19 mouse cellular contexts compared by ENCODE assay signal in the genomic region with DNA sequence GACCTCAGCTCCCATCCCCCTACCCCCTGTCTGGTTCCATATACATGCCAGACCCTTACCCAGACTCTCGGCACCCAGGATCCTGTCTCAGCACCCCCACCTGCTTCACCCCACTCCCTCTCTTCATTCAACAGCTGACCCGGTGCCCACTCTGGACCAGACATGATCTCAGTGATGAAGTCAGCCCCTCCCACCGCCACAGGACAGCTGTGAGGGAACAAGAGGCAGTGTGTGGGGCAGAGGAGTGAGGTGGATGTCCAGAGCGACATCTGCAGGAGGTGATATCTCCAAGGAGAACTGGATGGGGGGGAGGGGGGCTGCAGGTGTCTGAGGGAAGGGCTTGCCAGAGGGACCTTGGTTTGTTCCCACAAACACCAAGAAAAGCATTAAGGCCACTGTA. TPM values are rescaled to one million over a fixed set of nuclear protein-coding genes. Genes with fewer than 3 reads are reported as not detected.
DNase-seq lines count a peak whose midpoint lies in the region; ATAC-seq and TF ChIP-seq lines count a peak whose summit lies in the region.
"Had no signal": no experiment of that assay in that cellular context is flagged by ENCODE, and none has a peak within 500 bp of the region (broad histone marks: within the 10 kb centered on the region; RNA-seq: fewer than 3 reads in every experiment).

No protein-coding gene starts in this region.

- no peak overlapping the region for H3K4me3 ChIP-seq in layer of hippocampus, adult 2 months
- no peak overlapping the region for H3K4me3 ChIP-seq in neural tube, embryonic 11.5 days (ENCODE audit: low read depth, low read length)
- H3K4me3 ChIP-seq in myocyte: no peak overlapping the region
- H3K4me3 ChIP-seq: embryonic facial prominence, embryonic 10.5 days; embryonic facial prominence, embryonic 12.5 days; forebrain, embryonic 13.5 days; forebrain, embryonic 15.5 days had no signal

- no peak overlapping the region for H3K9ac ChIP-seq in neural tube, embryonic 11.5 days (ENCODE audit: low read length)
- H3K9ac ChIP-seq: embryonic facial prominence, embryonic 12.5 days; forebrain, embryonic 13.5 days; forebrain, embryonic 15.5 days; forebrain, postnatal 0 days had no signal

- 88% methylated on average over 4 of the region's 4 CpGs for WGBS in neural tube, embryonic 11.5 days

- no peaks in the 10 kb centered on the region for H3K27me3 ChIP-seq in neural tube, embryonic 11.5 days (ENCODE audit: control insufficient read depth, insufficient read depth, low read length)
- H3K27me3 ChIP-seq in myocyte (ENCODE audit: control insufficient read depth, insufficient read depth, insufficient read length): no peaks in the 10 kb centered on the region
- H3K27me3 ChIP-seq: embryonic facial prominence, embryonic 12.5 days; forebrain, embryonic 13.5 days; forebrain, embryonic 15.5 days had no signal

- intact Hi-C loops in heart, postnatal 14 days (cut with DNase I): loop anchor here (5.0 kb wide), 1 partner anchor 35 kb away; no protein-coding TSS in a partner anchor

- H3K4me1 ChIP-seq in neural tube, embryonic 11.5 days (ENCODE audit: control insufficient read depth, insufficient read depth, low read length): no peaks in the 10 kb centered on the region

- peaks cover 34% of the 10 kb centered on the region for H3K36me3 ChIP-seq in neural tube, embryonic 11.5 days (ENCODE audit: control insufficient read depth, insufficient read depth, low read length)
- peaks cover 39% of the 10 kb centered on the region for H3K36me3 ChIP-seq in myocyte (ENCODE audit: control insufficient read depth, insufficient read depth)

- ATAC-seq in neural tube, embryonic 11.5 days (ENCODE audit: insufficient read depth, low FRiP score, low TSS enrichment): peak; percentile 24; the same call in 1 of the 2 replicates
- ATAC-seq: forebrain, embryonic 13.5 days; forebrain, embryonic 15.5 days; forebrain, postnatal 0 days had no signal

- no peak for TF ChIP-seq CTCF in layer of hippocampus, adult 2 months (conservative IDR thresholded peaks at IDR 0.05)

- H3K27ac ChIP-seq in layer of hippocampus, adult 2 months: 0 out of 2 replicates have a peak overlapping the region, but pooled peaks have one; percentile 18
- no peak overlapping the region for H3K27ac ChIP-seq in neural tube, embryonic 11.5 days (ENCODE audit: low read depth, low read length)
- H3K27ac ChIP-seq: embryonic facial prominence, embryonic 10.5 days; embryonic facial prominence, embryonic 12.5 days; forebrain, embryonic 13.5 days; forebrain, embryonic 15.5 days had no signal

- H3K9me3 ChIP-seq in neural tube, embryonic 11.5 days (ENCODE audit: control insufficient read depth, low read length): no peaks in the 10 kb centered on the region
- H3K9me3 ChIP-seq: forebrain, embryonic 15.5 days had no signal

- H3ac ChIP-seq in myocyte (ENCODE audit: control insufficient read depth, insufficient read length): no peak overlapping the region

- no peak for DNase-seq in layer of hippocampus, adult 2 months (ENCODE audit: low spot score in 2 of 2)
- no peak for DNase-seq in layer of hippocampus, postnatal 14 days (ENCODE audit: low spot score in 2 of 2)
- DNase-seq in neural tube, embryonic 11.5 days (ENCODE audit: low spot score): no peak
- no peak for DNase-seq in neural tube, embryonic 10.5 days (ENCODE audit: extremely low spot score, low spot score)
- peak; percentile 66 for DNase-seq in brain, adult 2 months (ENCODE audit: low read depth, low spot score)
- DNase-seq in heart, postnatal 14 days: no peak
- DNase-seq: adrenal gland, adult 2 months; adrenal gland, postnatal 10 days; adrenal gland, postnatal 25 days; cerebellum, adult 11-12 months; cerebellum, adult 2 months; cerebellum, adult 9-10 months; cerebellum, postnatal 25 days; forebrain, postnatal 0 days had no signal

- H3K79me2 ChIP-seq in myocyte (ENCODE audit: control insufficient read depth, insufficient read depth): peaks cover 32% of the 10 kb centered on the region

- TF ChIP-seq POLR2A in myocyte (IDR thresholded peaks at IDR 0.05; ENCODE audit: insufficient read length, low read depth): no peak

- no peak overlapping the region for H3K4me2 ChIP-seq in neural tube, embryonic 11.5 days (ENCODE audit: low read depth)
- no peak overlapping the region for H3K4me2 ChIP-seq in myocyte (ENCODE audit: low read depth)
- H3K4me2 ChIP-seq: embryonic facial prominence, embryonic 12.5 days; forebrain, embryonic 13.5 days; forebrain, embryonic 15.5 days had no signal

TF ChIP-seq in myocyte, 11 proteins besides CTCF, POLR2A, EP300 and RAD21:
- TF ChIP-seq MAX (IDR thresholded peaks at IDR 0.05; ENCODE audit: low read depth) (no peak), MYOG (IDR thresholded peaks at IDR 0.05; ENCODE audit: control insufficient read depth in 1 of 3, insufficient read depth in 1 of 3, insufficient read length in 2 of 3, low read depth in 2 of 3) (peak in 2 of 3 experiments; percentile 45 to 59), TCF3 (IDR thresholded peaks at IDR 0.05; ENCODE audit: insufficient read length, low read depth) (no peak), TCF12 (IDR thresholded peaks at IDR 0.05; ENCODE audit: insufficient read depth, poor library complexity, severe bottlenecking) (no peak), MYOD1 (IDR thresholded peaks at IDR 0.05; ENCODE audit: control insufficient read depth in 1 of 3, insufficient read length in 2 of 3, low read depth in 2 of 3) (peak in 1 of 3 experiments; percentile 63)

RNA-seq across cellular contexts. Expression of gene Ddr1, which starts 12.6 kb away (rescaled TPM):
- 10 to 100 TPM; 54.3 to 61.0 TPM for total RNA-seq in layer of hippocampus, adult 2 months (2021)
- total RNA-seq in layer of hippocampus, postnatal 14 days (2021): 10 to 100 TPM; 73.6 to 81.0 TPM
- polyA plus RNA-seq in neural tube, embryonic 11.5 days (2014; fragmentation: Nextera tagmentation; extraction: Ambion mirVana): 95.8 and 98.1 TPM in 2 replicates
- 65.6 TPM for polyA plus RNA-seq in myocyte (2012; fragmentation: generic; extraction: Trizol)
- 10 to 100 TPM; 40.1 to 44.1 TPM for total RNA-seq in heart, postnatal 14 days (2021)

RNA-seq across cellular contexts. Expression of gene Gtf2h4, which starts 18.3 kb away (rescaled TPM):
- total RNA-seq in layer of hippocampus, adult 2 months (2021): 10 to 100 TPM; 29.9 to 35.3 TPM
- total RNA-seq in layer of hippocampus, postnatal 14 days (2021): 10 to 100 TPM; 23.9 to 25.8 TPM
- polyA plus RNA-seq in neural tube, embryonic 11.5 days (2014; fragmentation: Nextera tagmentation; extraction: Ambion mirVana): 42.9 and 46.1 TPM in 2 replicates
- polyA plus RNA-seq in myocyte (2012; fragmentation: generic; extraction: Trizol): 27.4 TPM
- total RNA-seq in heart, postnatal 14 days (2021): 10 to 100 TPM; 16.8 to 23.2 TPM

RNA-seq across cellular contexts. Expression of gene Vars2, which starts 24.4 kb away (rescaled TPM):
- total RNA-seq in layer of hippocampus, adult 2 months (2021): 10 to 100 TPM; 32.4 to 47.3 TPM
- 10 to 100 TPM; 34.3 to 34.8 TPM for total RNA-seq in layer of hippocampus, postnatal 14 days (2021)
- 13.1 and 15.0 TPM in 2 replicates for polyA plus RNA-seq in neural tube, embryonic 11.5 days (2014; fragmentation: Nextera tagmentation; extraction: Ambion mirVana)
- 13.7 TPM for polyA plus RNA-seq in myocyte (2012; fragmentation: generic; extraction: Trizol)
- total RNA-seq in heart, postnatal 14 days (2021): 10 to 100 TPM; 29.6 to 30.7 TPM

RNA-seq across cellular contexts. Expression of gene Mucl3, which starts 48.3 kb away (rescaled TPM):
- total RNA-seq in layer of hippocampus, adult 2 months (2021): not detected
- total RNA-seq in layer of hippocampus, postnatal 14 days (2021): not detected
- polyA plus RNA-seq in neural tube, embryonic 11.5 days (2014; fragmentation: Nextera tagmentation; extraction: Ambion mirVana): 0.09 TPM in 1 of 2 replicates, not detected in the other
- polyA plus RNA-seq in myocyte (2012; fragmentation: generic; extraction: Trizol): 0.05 TPM
- total RNA-seq in heart, postnatal 14 days (2021): not detected
- total RNA-seq: adrenal gland, adult 2 months; adrenal gland, postnatal 10 days; adrenal gland, postnatal 25 days; forebrain, postnatal 0 days had no signal
- polyA plus RNA-seq: adrenal gland, adult 2 months; cerebellum, adult 2 months; forebrain, embryonic 13.5 days; forebrain, embryonic 15.5 days; forebrain, postnatal 0 days had no signal
